Mouse (Mus musculus) adrenal gland, postnatal 4 days (tissue): ENCODE results near the gene Gmnn. TPM values are rescaled to one million over a fixed set of nuclear protein-coding genes. Genes with fewer than 3 reads are reported as not detected.
A peak's percentile ranks its signal among the peaks of the same experiment; 100 is the strongest.
"Not testable (repeated sequence)": the region's sequence is repeated elsewhere in the genome, so short reads cannot be mapped to it uniquely, and the experiment has no call there.

Experiments
- DNase-seq, 2 experiments: peaks; one replicate each; pipeline ENCODE4 v3.0.0; 2021 to 2022; ENCODE audit warnings: low spot score in 2 of 2, mixed read lengths in 2 of 2
- total RNA-seq, 2 experiments: library from RNA; stranded (reverse); gene quantifications; 2 replicates each; pipeline ENCODE4 v1.2.3; 2021

Gmnn gene
- total RNA-seq, 2 experiments from 2014 or later = 29.1 to 31.7 TPM

GRCm38 (mm10) chr13:24767809-24768208 lies 6.1 kb upstream of the Gmnn start:
- DNase-seq = not testable (repeated sequence)

GRCm38 (mm10) chr13:24762254-24762653 lies 531 bp upstream of the Gmnn start:
- DNase-seq = no peak

GRCm38 (mm10) chr13:24761083-24761402 lies 680 bp downstream of the Gmnn start:
- no peak for DNase-seq

- DNase-seq = no peak
Measured at GRCm38 (mm10) chr13:24760351-24760870, 1.3 kb downstream of the Gmnn start.

- DNase-seq = no peak
Measured at GRCm38 (mm10) chr13:24759451-24759850, 2.3 kb downstream of the Gmnn start.

GRCm38 (mm10) chr13:24757820-24758564 lies 3.7 kb downstream of the Gmnn start:
- no peak for DNase-seq

GRCm38 (mm10) chr13:24756756-24757155 lies 5.0 kb downstream of the Gmnn start:
- DNase-seq = no peak

- DNase-seq = no peak
Measured at GRCm38 (mm10) chr13:24751396-24751795, 10.3 kb downstream of the Gmnn start.

- DNase-seq = no peak
Measured at GRCm38 (mm10) chr13:24750807-24751206, 10.9 kb downstream of the Gmnn start.

GRCm38 (mm10) chr13:24747823-24748222 lies 13.9 kb downstream of the Gmnn start:
- no peak for DNase-seq

- no peak for DNase-seq
Measured at GRCm38 (mm10) chr13:24741028-24741427, 20.7 kb downstream of the Gmnn start, which contains the start of gene Armh2. TSS of gene Armh2 (plus strand) at chr13:24741232.

- no peak for DNase-seq
Measured at GRCm38 (mm10) chr13:24735608-24736131, 26.1 kb downstream of the Gmnn start.

- DNase-seq = no peak
Measured at GRCm38 (mm10) chr13:24734502-24734901, 27.2 kb downstream of the Gmnn start.

GRCm38 (mm10) chr13:24729128-24729527 lies 32.6 kb downstream of the Gmnn start:
- no peak for DNase-seq

GRCm38 (mm10) chr13:24724395-24724759 lies 37.3 kb downstream of the Gmnn start:
- no peak for DNase-seq

- no peak for DNase-seq
Measured at GRCm38 (mm10) chr13:24723699-24724394, 37.9 kb downstream of the Gmnn start.

GRCm38 (mm10) chr13:24721502-24721901 lies 40.2 kb downstream of the Gmnn start:
- DNase-seq = peak in 1 of 2 experiments; percentile 14

GRCm38 (mm10) chr13:24717677-24718076 lies 44.0 kb downstream of the Gmnn start:
- no peak for DNase-seq

GRCm38 (mm10) chr13:24716441-24716840 lies 45.3 kb downstream of the Gmnn start:
- DNase-seq = no peak

- no peak for DNase-seq
Measured at GRCm38 (mm10) chr13:24715601-24716000, 46.1 kb downstream of the Gmnn start.

- no peak for DNase-seq
Measured at GRCm38 (mm10) chr13:24714360-24714885, 47.3 kb downstream of the Gmnn start.

- DNase-seq = peak; percentile 79 to 82
Measured at GRCm38 (mm10) chr13:24713434-24714000, 48.2 kb downstream of the Gmnn start.
